Mouse (Mus musculus): Measurements from ENCODE around the gene Zfp704. TPM values are rescaled to one million over a fixed set of nuclear protein-coding genes. Genes with fewer than 3 reads are reported as not detected.

Gene Zfp704
- polyA plus RNA-seq, 1 experiment, result 1.7 TPM

- Histone ChIP-seq H3K36me3 (ENCODE audit: control insufficient read depth, insufficient read depth) (no peaks in the 10 kb centered on the region), H3K4me3 (ENCODE audit: insufficient read depth, poor library complexity, severe bottlenecking) (no peak overlapping the region), H3K27me3 (ENCODE audit: control insufficient read depth, insufficient read depth, insufficient read length) (no peaks in the 10 kb centered on the region), H3ac (ENCODE audit: control insufficient read depth, insufficient read length, low read depth) (no peak overlapping the region), H3K79me3 (ENCODE audit: low read depth) (no peaks in the 10 kb centered on the region), H3K79me2 (ENCODE audit: control insufficient read depth, insufficient read depth) (no peaks in the 10 kb centered on the region)
- TF ChIP-seq FOSL1 (IDR thresholded peaks at IDR 0.05; ENCODE audit: insufficient read depth, low read length, poor library complexity, severe bottlenecking) (no peak), MYOD1 (IDR thresholded peaks at IDR 0.05; ENCODE audit: control insufficient read depth, insufficient read length, low read depth) (no peak), MYOG (IDR thresholded peaks at IDR 0.05; ENCODE audit: control insufficient read depth, extremely low read depth, insufficient read length) (no peak)
Observed at GRCm38 (mm10) chr3:9566831-9567230, 43.1 kb downstream of the Zfp704 start.

- no peak for TF ChIP-seq MYOG (IDR thresholded peaks at IDR 0.05; ENCODE audit: control insufficient read depth, extremely low read depth, insufficient read length)
- TF ChIP-seq CEBPB (IDR thresholded peaks at IDR 0.05; ENCODE audit: low read depth), result no peak
- no peak for TF ChIP-seq MYOD1 (IDR thresholded peaks at IDR 0.05; ENCODE audit: control insufficient read depth, insufficient read length, low read depth)
- TF ChIP-seq USF1 (IDR thresholded peaks at IDR 0.05; ENCODE audit: low read depth), result no peak
- no peak for TF ChIP-seq CTCF (IDR thresholded peaks at IDR 0.05; ENCODE audit: control insufficient read depth, insufficient read depth, insufficient read length)
- TF ChIP-seq MAX (IDR thresholded peaks at IDR 0.05), result no peak
- no peak for TF ChIP-seq FOSL1 (IDR thresholded peaks at IDR 0.05; ENCODE audit: insufficient read depth, low read length, poor library complexity, severe bottlenecking)
- H3K79me3 ChIP-seq (ENCODE audit: low read depth), result no peaks in the 10 kb centered on the region
- no peak overlapping the region for H3K4me3 ChIP-seq (ENCODE audit: insufficient read depth, poor library complexity, severe bottlenecking)
- no peaks in the 10 kb centered on the region for H3K36me3 ChIP-seq (ENCODE audit: control insufficient read depth, insufficient read depth)
- no peaks in the 10 kb centered on the region for H3K27me3 ChIP-seq (ENCODE audit: control insufficient read depth, insufficient read depth, insufficient read length)
- no peaks in the 10 kb centered on the region for H3K79me2 ChIP-seq (ENCODE audit: control insufficient read depth, insufficient read depth)
- no peak overlapping the region for H3ac ChIP-seq (ENCODE audit: control insufficient read depth, insufficient read length, low read depth)
Observed at GRCm38 (mm10) chr3:9563562-9563961, 46.3 kb downstream of the Zfp704 start.

- TF ChIP-seq CEBPB (IDR thresholded peaks at IDR 0.05; ENCODE audit: low read depth) (no peak), FOSL1 (IDR thresholded peaks at IDR 0.05; ENCODE audit: insufficient read depth, low read length, poor library complexity, severe bottlenecking) (no peak)
- no peaks in the 10 kb centered on the region for H3K79me2 ChIP-seq (ENCODE audit: control insufficient read depth, insufficient read depth)
Observed at GRCm38 (mm10) chr3:9562649-9563328, 47.1 kb downstream of the Zfp704 start.

GRCm38 (mm10) chr3:9557778-9558560 is 51.9 kb downstream of the Zfp704 start:
- Histone ChIP-seq H3K27me3 (ENCODE audit: control insufficient read depth, insufficient read depth, insufficient read length) (no peaks in the 10 kb centered on the region), H3K79me3 (ENCODE audit: low read depth) (no peaks in the 10 kb centered on the region)
- TF ChIP-seq CTCF (IDR thresholded peaks at IDR 0.05; ENCODE audit: control insufficient read depth, insufficient read depth, insufficient read length), result no peak
- TF ChIP-seq USF1 (IDR thresholded peaks at IDR 0.05; ENCODE audit: low read depth), result no peak
- no peak for TF ChIP-seq MYOG (IDR thresholded peaks at IDR 0.05; ENCODE audit: control insufficient read depth, extremely low read depth, insufficient read length)
- no peak for TF ChIP-seq MYOD1 (IDR thresholded peaks at IDR 0.05; ENCODE audit: control insufficient read depth, insufficient read length, low read depth)
- TF ChIP-seq MAX (IDR thresholded peaks at IDR 0.05), result no peak
- no peak for TF ChIP-seq FOSL1 (IDR thresholded peaks at IDR 0.05; ENCODE audit: insufficient read depth, low read length, poor library complexity, severe bottlenecking)
- no peak for TF ChIP-seq CEBPB (IDR thresholded peaks at IDR 0.05; ENCODE audit: low read depth)

More at GRCm38 (mm10) chr3:9562649-9563328, 47.1 kb downstream of the Zfp704 start:
- Histone ChIP-seq H3K4me3 (ENCODE audit: insufficient read depth, poor library complexity, severe bottlenecking) (no peak overlapping the region), H3K36me3 (ENCODE audit: control insufficient read depth, insufficient read depth) (no peaks in the 10 kb centered on the region), H3K79me3 (ENCODE audit: low read depth) (no peaks in the 10 kb centered on the region), H3K27me3 (ENCODE audit: control insufficient read depth, insufficient read depth, insufficient read length) (no peaks in the 10 kb centered on the region), H3ac (ENCODE audit: control insufficient read depth, insufficient read length, low read depth) (no peak overlapping the region)

GRCm38 (mm10) chr3:9556137-9556536 is 53.7 kb downstream of the Zfp704 start:
- Histone ChIP-seq H3K36me3 (ENCODE audit: control insufficient read depth, insufficient read depth) (no peaks in the 10 kb centered on the region), H3K4me3 (ENCODE audit: insufficient read depth, poor library complexity, severe bottlenecking) (no peak overlapping the region), H3ac (ENCODE audit: control insufficient read depth, insufficient read length, low read depth) (no peak overlapping the region), H3K79me3 (ENCODE audit: low read depth) (no peaks in the 10 kb centered on the region), H3K79me2 (ENCODE audit: control insufficient read depth, insufficient read depth) (no peaks in the 10 kb centered on the region), H3K27me3 (ENCODE audit: control insufficient read depth, insufficient read depth, insufficient read length) (no peaks in the 10 kb centered on the region)
- TF ChIP-seq USF1 (IDR thresholded peaks at IDR 0.05; ENCODE audit: low read depth) (no peak), MAX (IDR thresholded peaks at IDR 0.05) (no peak), CEBPB (IDR thresholded peaks at IDR 0.05; ENCODE audit: low read depth) (no peak), CTCF (IDR thresholded peaks at IDR 0.05; ENCODE audit: control insufficient read depth, insufficient read depth, insufficient read length) (no peak), MYOD1 (IDR thresholded peaks at IDR 0.05; ENCODE audit: control insufficient read depth, insufficient read length, low read depth) (no peak), MYOG (IDR thresholded peaks at IDR 0.05; ENCODE audit: control insufficient read depth, extremely low read depth, insufficient read length) (no peak), FOSL1 (IDR thresholded peaks at IDR 0.05; ENCODE audit: insufficient read depth, low read length, poor library complexity, severe bottlenecking) (no peak)

More at GRCm38 (mm10) chr3:9557778-9558560, 51.9 kb downstream of the Zfp704 start:
- Histone ChIP-seq H3K36me3 (ENCODE audit: control insufficient read depth, insufficient read depth) (no peaks in the 10 kb centered on the region), H3K79me2 (ENCODE audit: control insufficient read depth, insufficient read depth) (no peaks in the 10 kb centered on the region), H3K4me3 (ENCODE audit: insufficient read depth, poor library complexity, severe bottlenecking) (no peak overlapping the region), H3ac (ENCODE audit: control insufficient read depth, insufficient read length, low read depth) (no peak overlapping the region)

Measured in C2C12 (cell line).